Mouse (Mus musculus) heart, adult 9 months (tissue): ENCODE results near the gene Endov.

ENCODE experiments used
- DNase-seq, 2 experiments: peaks; one replicate each; pipeline ENCODE4 v3.0.0; 2022; ENCODE audit warnings: low spot score in 2 of 2

Endov gene

GRCm38 (mm10) chr11:119490861-119491689 is at the start of gene Endov:
TSS of gene Endov (plus strand) at chr11:119491347.
- peak; percentile 93 to 97 for DNase-seq

- DNase-seq = no peak
These were observed 48.9 kb upstream of the Endov start for GRCm38 (mm10) chr11:119442199-119442598.

GRCm38 (mm10) chr11:119443442-119443841 is 47.7 kb upstream of the Endov start:
- no peak for DNase-seq

- DNase-seq = no peak
These were observed 35.0 kb upstream of the Endov start for GRCm38 (mm10) chr11:119456097-119456496.

- no peak for DNase-seq
These were observed 13.3 kb upstream of the Endov start for GRCm38 (mm10) chr11:119477876-119478275.

- no peak for DNase-seq
These were observed 542 bp downstream of the Endov start for GRCm38 (mm10) chr11:119491690-119492087.

- DNase-seq = no peak
These were observed 1.7 kb downstream of the Endov start for GRCm38 (mm10) chr11:119492830-119493229.

GRCm38 (mm10) chr11:119493516-119493915 is 2.4 kb downstream of the Endov start:
- DNase-seq = no peak

- DNase-seq = no peak
These were observed 5.0 kb downstream of the Endov start for GRCm38 (mm10) chr11:119496147-119496546.

GRCm38 (mm10) chr11:119497451-119497850 is 6.3 kb downstream of the Endov start:
- no peak for DNase-seq

- DNase-seq = no peak
These were observed 8.2 kb downstream of the Endov start for GRCm38 (mm10) chr11:119499297-119499696.

GRCm38 (mm10) chr11:119500011-119500410 is 8.9 kb downstream of the Endov start:
- no peak for DNase-seq

- peak; percentile 31 to 50 for DNase-seq
These were observed 12.5 kb downstream of the Endov start for GRCm38 (mm10) chr11:119503675-119504074.

- no peak for DNase-seq
These were observed 15.2 kb downstream of the Endov start for GRCm38 (mm10) chr11:119506386-119506785.

- DNase-seq = no peak
These were observed 16.6 kb downstream of the Endov start for GRCm38 (mm10) chr11:119507772-119508171.

- no peak for DNase-seq
These were observed 18.1 kb downstream of the Endov start for GRCm38 (mm10) chr11:119509165-119509776.

GRCm38 (mm10) chr11:119513038-119513659 is 22.0 kb downstream of the Endov start:
- no peak for DNase-seq

- no peak for DNase-seq
These were observed 23.1 kb downstream of the Endov start for GRCm38 (mm10) chr11:119514108-119514860.

- DNase-seq = no peak
These were observed 24.0 kb downstream of the Endov start for GRCm38 (mm10) chr11:119514967-119515636.

GRCm38 (mm10) chr11:119515823-119516676 is 24.9 kb downstream of the Endov start:
- no peak for DNase-seq
